Mouse (Mus musculus): ENCODE data around the gene Zfhx3.

The Zfhx3 gene

GRCm38 (mm10) chr8:108886599-108887255 lies 944.3 kb downstream of the Zfhx3 start:
- peak; percentile 81 for DNase-seq (ENCODE audit: low read depth, low spot score)

GRCm38 (mm10) chr8:108887256-108887615 lies 944.8 kb downstream of the Zfhx3 start:
- DNase-seq (ENCODE audit: low read depth, low spot score), result no peak

GRCm38 (mm10) chr8:108887890-108888289 lies 945.4 kb downstream of the Zfhx3 start:
- no peak for DNase-seq (ENCODE audit: low read depth, low spot score)

- no peak for DNase-seq (ENCODE audit: low read depth, low spot score)
These were observed 946.5 kb downstream of the Zfhx3 start for GRCm38 (mm10) chr8:108888924-108889323.

GRCm38 (mm10) chr8:108889406-108889805 lies 947.0 kb downstream of the Zfhx3 start:
- DNase-seq (ENCODE audit: low read depth, low spot score), result no peak

- DNase-seq (ENCODE audit: low read depth, low spot score), result no peak
These were observed 951.8 kb downstream of the Zfhx3 start for GRCm38 (mm10) chr8:108894287-108894686.

- no peak for DNase-seq (ENCODE audit: low read depth, low spot score)
These were observed 954.3 kb downstream of the Zfhx3 start for GRCm38 (mm10) chr8:108896468-108897346.

GRCm38 (mm10) chr8:108897347-108898100 lies 955.1 kb downstream of the Zfhx3 start:
- no peak for DNase-seq (ENCODE audit: low read depth, low spot score)

GRCm38 (mm10) chr8:108899251-108899771 lies 956.9 kb downstream of the Zfhx3 start:
- peak; percentile 56 for DNase-seq (ENCODE audit: low read depth, low spot score)

GRCm38 (mm10) chr8:108900541-108900940 lies 958.1 kb downstream of the Zfhx3 start:
- no peak for DNase-seq (ENCODE audit: low read depth, low spot score)

GRCm38 (mm10) chr8:108901208-108901607 lies 958.8 kb downstream of the Zfhx3 start:
- no peak for DNase-seq (ENCODE audit: low read depth, low spot score)

- DNase-seq (ENCODE audit: low read depth, low spot score), result no peak
These were observed 961.1 kb downstream of the Zfhx3 start for GRCm38 (mm10) chr8:108903550-108903949.

GRCm38 (mm10) chr8:108904288-108904971 lies 962.0 kb downstream of the Zfhx3 start:
- no peak for DNase-seq (ENCODE audit: low read depth, low spot score)

- no peak for DNase-seq (ENCODE audit: low read depth, low spot score)
These were observed 965.6 kb downstream of the Zfhx3 start for GRCm38 (mm10) chr8:108908066-108908465.

GRCm38 (mm10) chr8:108908540-108908939 lies 966.1 kb downstream of the Zfhx3 start:
- DNase-seq (ENCODE audit: low read depth, low spot score), result no peak

GRCm38 (mm10) chr8:108909035-108909434 lies 966.6 kb downstream of the Zfhx3 start:
- no peak for DNase-seq (ENCODE audit: low read depth, low spot score)

- no peak for DNase-seq (ENCODE audit: low read depth, low spot score)
These were observed 967.0 kb downstream of the Zfhx3 start for GRCm38 (mm10) chr8:108909455-108909854.

GRCm38 (mm10) chr8:108910843-108911242 lies 968.4 kb downstream of the Zfhx3 start:
- DNase-seq (ENCODE audit: low read depth, low spot score), result no peak

GRCm38 (mm10) chr8:108911511-108911910 lies 969.1 kb downstream of the Zfhx3 start:
- peak; percentile 84 for DNase-seq (ENCODE audit: low read depth, low spot score)

GRCm38 (mm10) chr8:108912998-108913397 lies 970.6 kb downstream of the Zfhx3 start:
- no peak for DNase-seq (ENCODE audit: low read depth, low spot score)

- no peak for DNase-seq (ENCODE audit: low read depth, low spot score)
These were observed 973.0 kb downstream of the Zfhx3 start for GRCm38 (mm10) chr8:108915425-108915824.

All from ES-CJ7 (cell line).